Mouse (Mus musculus) gastrocnemius, postnatal 4 days (tissue): ENCODE measurements around the gene 4930524J08Rik. TPM values are rescaled to one million over a fixed set of nuclear protein-coding genes. Genes with fewer than 3 reads are reported as not detected.

ENCODE experiments used
- DNase-seq, 2 experiments: peaks; one replicate each; pipeline ENCODE4 v3.0.0; 2021 to 2022; ENCODE audit warnings: low spot score in 2 of 2, mixed read lengths in 2 of 2
- total RNA-seq, 2 experiments: library from RNA; stranded (reverse); gene quantifications; 2 replicates each; pipeline ENCODE4 v1.2.3; 2021

4930524J08Rik gene
- total RNA-seq, 2 experiments from 2014 or later, result 2.6 to 2.8 TPM

DNA sequence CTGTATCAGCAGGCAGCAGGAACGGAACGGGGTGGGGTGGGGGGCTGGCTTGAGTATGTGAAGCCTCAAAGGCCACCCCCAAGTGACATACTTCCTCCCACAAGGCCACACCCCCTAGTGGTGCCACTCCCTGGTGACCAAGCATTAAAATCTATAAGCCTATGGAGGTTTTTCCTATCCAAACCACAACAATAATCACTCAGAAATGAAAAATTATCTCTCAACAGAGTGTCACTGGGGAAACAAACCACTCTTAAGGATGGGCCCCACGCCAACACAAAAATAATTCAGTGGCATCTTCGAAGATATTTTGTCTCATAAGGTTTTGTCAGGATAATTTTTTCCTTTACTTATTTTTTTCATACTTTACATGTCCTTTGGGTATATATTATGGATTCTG, 25.0 kb downstream of the 4930524J08Rik start:
- DNase-seq, result no peak

DNA sequence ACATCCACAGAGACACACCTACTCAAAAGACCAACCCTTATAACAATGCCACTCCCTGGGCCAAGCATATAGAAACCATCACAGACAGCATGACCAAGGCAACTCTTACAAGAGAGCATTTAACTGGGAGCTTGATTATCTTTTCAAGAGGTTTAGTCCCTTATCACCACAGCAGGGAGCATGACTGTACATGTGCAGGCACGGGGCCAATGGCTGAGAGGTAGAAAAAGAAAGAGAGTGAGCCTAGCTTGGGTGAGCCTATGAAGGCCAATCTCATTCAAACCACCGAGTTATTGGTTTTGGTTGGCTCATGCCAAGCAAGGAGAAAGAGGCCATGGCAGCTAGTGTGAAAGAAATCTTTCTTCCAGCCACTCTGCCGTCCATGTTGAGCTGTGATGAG, 26.6 kb downstream of the 4930524J08Rik start:
- no peak for DNase-seq

DNA sequence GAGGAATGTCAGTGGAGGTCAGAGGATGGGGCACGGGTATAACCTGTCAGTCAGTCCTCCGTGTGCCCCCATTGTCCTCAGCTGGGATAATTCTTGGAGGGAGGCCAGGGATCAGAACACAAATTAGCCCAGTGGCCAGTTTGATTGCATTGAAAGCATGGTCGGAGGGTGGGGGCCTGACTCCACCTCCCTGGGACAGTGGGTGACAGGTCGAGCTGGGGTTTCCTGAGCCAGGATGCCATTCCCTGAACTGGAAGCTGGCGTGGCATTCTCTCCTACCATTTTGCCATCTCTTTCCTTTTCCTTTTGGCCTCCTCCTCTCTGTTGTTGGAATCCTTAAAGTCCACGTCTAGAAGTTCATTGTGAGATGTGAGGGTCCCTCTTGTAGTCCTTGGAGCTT, 27.0 kb downstream of the 4930524J08Rik start:
- no peak for DNase-seq

DNA sequence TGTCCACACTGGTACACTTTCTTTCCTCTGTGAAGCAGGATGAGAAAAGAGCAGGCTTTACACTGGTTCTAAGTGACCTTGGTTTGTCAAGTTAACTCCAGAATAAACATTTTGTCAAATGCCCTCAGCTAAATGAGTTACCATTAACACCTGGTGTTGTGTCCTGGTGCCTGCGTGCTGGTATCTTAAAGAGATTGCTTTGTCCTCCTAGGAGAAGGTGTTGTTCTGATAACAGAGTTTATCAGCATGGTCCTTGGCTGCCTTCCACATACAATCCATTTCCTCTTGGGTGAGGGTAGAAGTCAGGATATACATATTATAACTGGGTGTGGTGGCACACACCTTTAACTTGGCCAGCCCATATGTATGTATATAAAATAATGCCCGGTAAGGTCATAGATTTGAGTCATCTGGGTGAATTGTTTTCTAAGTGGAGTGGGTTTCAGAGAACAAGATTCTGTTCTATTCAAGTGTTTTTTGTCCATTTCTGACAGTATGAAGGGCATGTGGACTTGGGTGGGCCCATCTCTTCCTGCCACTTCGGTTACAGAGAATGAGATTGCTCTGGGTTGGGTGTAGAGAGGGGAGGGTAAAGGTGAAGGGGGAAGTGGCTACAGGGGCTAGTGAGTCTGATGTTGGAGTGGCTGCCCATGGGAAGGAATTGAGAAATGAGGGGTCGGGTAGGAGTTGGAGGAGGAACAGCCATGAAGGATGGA, 27.6 kb downstream of the 4930524J08Rik start:
- no peak for DNase-seq

DNA sequence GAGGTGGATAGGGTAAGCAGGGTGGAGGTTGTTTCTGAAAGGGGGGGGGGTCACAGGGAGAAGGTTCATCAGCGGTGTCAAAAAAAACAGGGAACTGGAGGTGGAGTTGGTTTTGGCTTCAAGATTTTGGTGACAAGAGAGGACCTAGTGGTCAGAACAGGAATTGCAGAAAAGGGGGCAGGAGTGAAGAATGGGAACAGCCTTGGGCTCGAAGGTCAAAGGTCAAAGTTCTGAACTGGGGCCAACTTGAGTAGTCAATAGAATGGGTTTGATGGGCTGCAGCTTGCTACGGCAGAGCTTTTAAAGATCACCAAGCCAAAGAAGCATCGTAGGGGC, 28.1 kb downstream of the 4930524J08Rik start:
- no peak for DNase-seq

DNA sequence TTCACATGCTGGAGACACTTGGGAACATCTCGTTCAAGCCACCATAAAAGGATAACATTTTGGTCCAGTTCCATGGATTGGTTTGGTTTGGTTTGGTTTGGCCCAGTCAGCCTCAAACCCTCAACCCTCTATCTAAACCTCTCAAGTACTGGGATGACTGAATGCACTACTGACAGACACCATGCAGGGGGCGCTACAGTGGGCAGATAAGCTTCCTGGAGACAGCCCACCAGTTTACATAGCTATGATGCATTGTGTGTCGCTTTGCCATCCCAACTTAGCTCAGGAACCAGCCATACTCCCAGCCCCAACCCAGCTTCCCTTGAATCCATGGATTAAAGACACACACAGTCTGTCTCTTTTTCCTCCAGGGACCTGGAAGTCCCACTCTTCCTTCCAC, 29.6 kb downstream of the 4930524J08Rik start:
- no peak for DNase-seq

DNA sequence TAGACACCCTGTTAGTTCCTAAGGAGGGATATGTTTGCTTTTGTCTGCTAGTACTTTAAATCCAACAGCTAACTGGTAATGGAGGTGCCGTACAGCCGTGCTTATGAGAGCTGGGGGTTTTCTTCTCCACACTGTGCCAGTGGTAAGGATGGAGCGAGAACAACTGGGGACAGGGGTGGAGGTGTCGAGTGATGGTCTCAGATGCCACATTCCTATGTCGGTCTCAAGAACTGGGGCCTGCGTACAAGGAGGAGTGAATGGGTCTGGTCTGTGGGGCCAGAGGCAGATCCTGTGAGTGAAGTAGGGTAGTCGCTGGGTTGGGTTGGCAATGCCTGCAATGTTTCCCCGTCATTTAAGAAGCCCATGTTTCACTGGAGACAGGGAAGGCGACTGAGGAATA, 33.7 kb downstream of the 4930524J08Rik start:
- DNase-seq, result no peak

DNA sequence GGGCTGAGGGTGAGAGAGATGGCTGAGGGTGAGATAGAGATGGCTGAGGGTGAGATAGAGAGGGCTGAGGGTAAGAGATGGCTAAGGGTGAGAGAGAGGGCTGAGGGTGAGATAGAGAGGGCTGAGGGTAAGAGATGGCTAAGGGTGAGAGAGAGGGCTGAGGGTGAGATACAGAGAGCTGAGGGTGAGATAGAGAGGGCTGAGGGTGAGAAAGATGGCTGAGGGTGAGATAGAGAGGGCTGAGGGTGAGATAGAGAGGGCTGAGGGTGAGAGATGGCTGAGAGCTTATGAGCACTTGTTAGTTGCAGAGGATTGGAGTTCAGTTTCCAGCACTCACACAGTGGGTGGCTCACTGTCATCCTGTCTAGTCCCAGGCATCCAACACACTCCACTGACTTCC, 41.2 kb downstream of the 4930524J08Rik start:
- no peak for DNase-seq

DNA sequence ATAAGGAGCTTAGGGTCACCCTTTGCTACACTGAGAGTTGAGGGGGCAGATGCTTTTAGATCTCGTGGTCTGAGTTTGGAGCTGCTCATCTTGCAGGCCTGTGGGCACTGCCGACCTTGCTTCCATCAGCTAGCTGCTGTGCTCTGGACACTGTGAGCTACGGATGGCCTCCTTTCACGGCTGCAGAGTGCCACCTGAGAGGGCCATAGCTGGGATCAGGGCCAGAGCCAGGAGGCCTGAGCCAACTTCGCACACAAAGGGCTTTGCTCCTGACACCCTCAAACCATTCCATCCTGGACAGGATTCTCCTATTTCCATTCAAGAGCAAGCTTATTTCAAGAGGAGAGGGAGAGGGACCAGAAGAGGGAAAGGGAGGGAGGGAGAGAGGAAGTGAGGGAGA, 45.5 kb downstream of the 4930524J08Rik start:
- no peak for DNase-seq

DNA sequence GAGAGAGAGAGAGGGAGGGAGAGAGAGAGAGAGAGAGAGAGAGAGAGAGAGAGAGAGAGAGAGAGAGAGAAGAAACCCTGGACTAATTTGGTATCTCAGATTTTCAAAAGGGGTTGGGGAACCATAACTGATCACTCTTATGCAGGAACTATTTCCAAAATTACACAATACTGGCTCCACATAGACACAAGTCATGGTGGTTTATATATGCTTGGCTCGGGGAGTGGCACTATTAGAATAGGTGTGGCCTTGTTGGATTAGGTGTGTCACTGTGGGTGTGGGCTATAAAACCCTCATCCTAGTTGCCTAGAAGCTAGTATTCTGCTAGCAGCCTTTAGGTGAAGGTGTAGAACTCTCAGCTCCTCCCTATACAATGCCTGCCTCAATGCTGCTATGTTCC, 46.0 kb downstream of the 4930524J08Rik start:
- DNase-seq, result no peak

Other genes starting within 250 kb of the 4930524J08Rik start
- gene Rasgef1b, start 250.0 kb upstream of the 4930524J08Rik start, total RNA-seq, result 1 to 10 TPM; 3.2 to 3.6 TPM
- gene Vamp9, start 72.8 kb upstream of the 4930524J08Rik start, total RNA-seq, result under 1 TPM in 1 of 2 experiments, not detected in 1; 0.41 TPM
- 100 to 1,000 TPM; 214 to 238 TPM for gene Hnrnpd, start 123 bp upstream of the 4930524J08Rik start, total RNA-seq
- gene Hnrnpdl, start 60.6 kb downstream of the 4930524J08Rik start, total RNA-seq, result 100 to 1,000 TPM; 116 to 132 TPM
- gene Enoph1, start 60.9 kb downstream of the 4930524J08Rik start, total RNA-seq, result 10 to 100 TPM; 13.9 to 14.7 TPM
- gene Tmem150c, start 180.7 kb downstream of the 4930524J08Rik start, total RNA-seq, result 1 to 10 TPM; 5.1 to 5.7 TPM